Mouse (Mus musculus): ENCODE measurements around the gene 4932414N04Rik. TPM values are rescaled to one million over a fixed set of nuclear protein-coding genes. Genes with fewer than 3 reads are reported as not detected.

The 4932414N04Rik gene
- under 1 TPM in 1 of 2 experiments, not detected in 1; 0.06 TPM for polyA plus RNA-seq (2017; shearing (Covaris generic))

GRCm38 (mm10) chr2:68656186-68656585 is at the start of gene 4932414N04Rik:
TSS of gene 4932414N04Rik (plus strand) at chr2:68656486.

Other genes starting within 250 kb of the 4932414N04Rik start
- 10 to 100 TPM; 41.9 to 62.7 TPM for gene Stk39, start 184.2 kb upstream of the 4932414N04Rik start, polyA plus RNA-seq (2017; shearing (Covaris generic))
- not detected for gene 4933409G03Rik, start 74.1 kb upstream of the 4932414N04Rik start, polyA plus RNA-seq (2017; shearing (Covaris generic))
- gene Cers6, start 205.0 kb downstream of the 4932414N04Rik start, polyA plus RNA-seq (2017; shearing (Covaris generic)), result 1 to 10 TPM; 3.8 to 8.4 TPM

Measured in activated CD4-positive, CD25-positive, alpha-beta regulatory T cell (primary cell).